Mouse (Mus musculus) testis, postnatal 14 days (tissue): ENCODE results near the gene Ctdnep1.

Source experiments
- DNase-seq: peaks from one replicate; pipeline ENCODE4 v3.0.0; 2021; ENCODE audit warnings: low spot score

Ctdnep1 gene

GRCm38 (mm10) chr11:69983377-69983776 is 2.4 kb downstream of the Ctdnep1 start:
- DNase-seq: no peak

DNA sequence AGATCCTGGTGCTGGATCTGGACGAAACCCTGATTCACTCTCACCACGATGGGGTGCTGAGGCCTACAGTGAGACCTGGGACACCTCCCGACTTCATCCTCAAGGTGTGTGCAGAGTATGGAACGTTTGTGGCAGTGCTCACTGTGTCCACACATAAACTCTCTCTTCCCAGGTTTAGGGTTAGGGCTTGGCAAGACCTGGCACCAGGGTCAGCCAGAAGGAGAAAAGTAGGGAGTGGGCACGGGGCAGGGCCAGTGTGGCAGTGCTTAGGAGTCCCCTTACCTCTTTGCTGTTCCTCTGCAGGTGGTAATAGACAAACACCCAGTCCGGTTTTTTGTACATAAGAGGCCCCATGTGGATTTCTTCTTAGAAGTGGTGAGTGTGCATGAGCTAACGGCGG is 3.5 kb downstream of the Ctdnep1 start:
- no peak for DNase-seq

DNA sequence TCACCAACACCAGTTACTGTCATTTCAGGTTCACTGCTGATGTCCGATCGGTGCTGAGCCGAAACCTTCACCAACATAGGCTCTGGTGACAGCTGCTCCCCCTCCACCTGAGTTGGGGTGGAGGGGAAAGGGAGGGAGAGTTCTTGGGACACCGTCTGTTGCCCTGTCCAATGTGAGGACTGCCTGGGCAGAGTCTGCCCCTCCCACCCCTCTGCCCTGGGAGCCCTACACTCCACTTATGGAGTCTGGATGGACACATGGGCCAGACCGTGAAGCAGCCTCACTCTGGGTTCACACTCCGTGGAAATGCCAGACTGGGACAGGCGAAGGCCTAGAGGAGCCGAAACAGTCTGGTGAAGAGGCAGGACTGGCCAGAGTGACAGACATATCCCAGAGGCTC is 9.0 kb downstream of the Ctdnep1 start:
- DNase-seq: no peak

DNA sequence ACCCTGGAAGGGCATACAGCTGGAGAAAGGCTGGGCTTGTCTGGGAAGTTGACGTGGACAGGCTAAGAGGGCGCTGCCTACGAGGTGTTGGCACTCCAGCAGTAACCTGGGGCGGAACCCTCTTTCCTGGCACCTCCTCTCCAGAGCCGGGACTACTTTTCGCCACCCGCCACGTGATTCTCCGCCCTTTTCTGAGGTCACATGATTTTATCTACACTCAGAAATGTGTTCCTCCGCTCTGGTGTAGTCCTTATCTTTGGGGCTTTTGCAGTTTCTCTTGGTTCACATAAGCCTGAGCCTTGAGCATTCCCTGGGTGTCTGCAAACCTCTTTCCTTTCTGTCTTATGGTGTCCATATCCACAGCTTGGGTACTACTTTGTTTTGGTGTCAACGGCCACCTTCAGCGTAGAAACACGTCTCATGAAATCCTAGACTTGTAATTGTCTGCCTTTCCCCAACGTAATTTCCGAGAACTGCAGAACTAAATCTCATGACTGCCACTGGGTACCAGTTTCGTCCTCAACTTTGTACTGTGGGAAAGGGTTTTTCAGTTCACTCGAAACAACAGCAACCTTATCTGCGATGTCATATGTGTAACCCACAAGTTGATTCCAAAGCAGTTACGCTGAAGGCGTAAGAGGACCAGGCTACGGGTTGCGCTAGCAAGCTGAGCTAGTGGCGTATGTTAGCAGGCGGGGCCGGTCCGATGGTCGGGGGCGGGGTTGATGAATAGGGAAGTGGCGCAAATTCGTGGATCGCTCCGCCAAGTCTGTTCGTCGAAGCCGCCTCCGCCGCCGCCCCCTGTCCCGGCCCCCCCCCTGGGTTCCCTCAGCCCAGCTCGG is 10.1 kb downstream of the Ctdnep1 start, which contains the start of gene Gabarap:
Gabarap (plus strand) TSS at position 294 of the 842 bp plus-strand sequence.
- DNase-seq: peak; percentile 95

GRCm38 (mm10) chr11:69991711-69992110 is 10.8 kb downstream of the Ctdnep1 start:
- no peak for DNase-seq

GRCm38 (mm10) chr11:69992396-69992795 is 11.4 kb downstream of the Ctdnep1 start:
- no peak for DNase-seq

GRCm38 (mm10) chr11:69992932-69993331 is 12.0 kb downstream of the Ctdnep1 start:
- no peak for DNase-seq

DNA sequence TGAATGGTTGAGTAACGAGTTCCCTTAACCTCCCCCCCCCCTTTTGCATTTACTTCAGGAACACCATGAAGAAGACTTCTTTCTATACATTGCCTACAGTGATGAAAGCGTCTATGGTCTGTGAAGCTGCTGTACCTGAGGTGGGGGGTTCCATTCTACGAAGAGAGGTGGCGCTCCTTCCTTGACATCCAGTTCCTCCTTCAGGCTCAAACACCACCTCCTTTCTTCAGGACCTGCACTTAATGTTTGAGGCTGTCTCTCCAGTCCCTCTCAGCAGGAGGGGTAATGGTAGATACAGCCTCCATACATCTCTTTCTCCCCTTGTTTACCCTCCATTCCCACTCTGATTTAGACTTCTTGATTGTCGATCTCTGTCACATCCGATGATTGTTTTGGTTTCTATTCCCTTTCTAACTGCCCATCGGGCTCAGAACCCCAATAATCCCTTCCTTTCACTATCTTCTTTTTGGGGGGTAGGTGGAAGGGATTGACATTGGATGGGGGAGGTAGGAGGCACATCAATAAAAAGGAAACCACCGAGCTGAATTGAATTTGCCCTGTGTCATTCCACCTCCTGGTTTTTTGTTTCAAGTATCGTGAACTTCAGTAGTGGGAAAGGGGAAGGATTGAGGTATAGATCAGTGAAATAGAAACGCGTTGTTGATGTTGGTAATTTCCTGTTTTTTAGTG is 13.6 kb downstream of the Ctdnep1 start:
- no peak for DNase-seq

DNA sequence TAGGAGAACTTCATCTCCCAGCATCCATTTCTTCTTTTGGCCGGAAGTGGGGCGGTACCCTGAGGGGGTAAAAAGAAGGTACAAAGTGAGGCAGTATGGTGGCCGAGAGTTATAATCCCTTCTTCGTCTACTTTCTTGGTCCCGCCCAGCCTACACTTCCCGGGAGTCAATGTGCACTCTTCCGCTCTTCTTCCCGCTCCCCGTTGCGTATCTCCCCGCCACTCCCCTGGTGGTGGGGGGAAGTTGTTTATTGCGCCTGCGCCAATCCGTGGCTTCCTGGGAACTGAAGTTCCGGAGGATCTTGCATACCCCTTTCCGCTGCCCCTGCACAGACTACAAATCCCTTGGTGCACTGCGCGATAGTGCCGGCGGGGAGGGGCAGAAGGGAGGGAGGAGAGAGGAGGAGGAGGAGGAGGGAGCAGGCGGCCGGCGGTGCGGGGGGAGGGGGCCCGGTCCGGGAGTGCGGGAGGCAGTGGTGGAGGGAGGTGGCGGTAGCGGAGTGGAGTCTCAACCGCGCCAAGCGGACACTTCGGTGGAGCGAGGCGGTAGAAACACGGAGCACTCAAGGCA is 14.5 kb downstream of the Ctdnep1 start, which contains the start of gene Phf23:
Phf23 (plus strand) TSS at position 387 of the 570 bp plus-strand sequence.
- DNase-seq: peak; percentile 98

GRCm38 (mm10) chr11:69996161-69997061 is 15.5 kb downstream of the Ctdnep1 start:
- peak; percentile 66 for DNase-seq

DNA sequence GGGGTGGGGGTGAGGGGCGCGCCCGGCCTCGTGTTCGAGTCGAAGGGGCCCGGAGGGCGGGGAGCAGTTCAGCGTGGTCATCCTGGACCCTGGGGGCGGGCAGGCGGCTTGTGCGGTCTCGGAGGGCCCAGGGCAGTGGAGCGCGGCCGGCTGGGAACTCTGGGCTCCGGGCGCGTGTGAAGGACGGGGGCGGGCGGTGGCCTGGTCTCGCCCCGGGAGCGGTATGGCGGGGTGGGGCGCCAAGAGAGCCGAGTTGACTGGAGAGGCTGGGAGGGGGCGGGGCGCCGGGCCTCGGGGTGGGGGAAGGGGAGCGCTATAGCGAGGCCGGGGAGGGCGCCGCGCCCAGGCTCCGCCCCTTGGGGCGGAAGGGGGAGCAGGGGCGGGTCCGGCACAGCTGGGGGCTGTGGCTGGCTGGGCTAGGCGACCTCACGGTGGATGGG is 16.1 kb downstream of the Ctdnep1 start:
- DNase-seq: peak; percentile 89

DNA sequence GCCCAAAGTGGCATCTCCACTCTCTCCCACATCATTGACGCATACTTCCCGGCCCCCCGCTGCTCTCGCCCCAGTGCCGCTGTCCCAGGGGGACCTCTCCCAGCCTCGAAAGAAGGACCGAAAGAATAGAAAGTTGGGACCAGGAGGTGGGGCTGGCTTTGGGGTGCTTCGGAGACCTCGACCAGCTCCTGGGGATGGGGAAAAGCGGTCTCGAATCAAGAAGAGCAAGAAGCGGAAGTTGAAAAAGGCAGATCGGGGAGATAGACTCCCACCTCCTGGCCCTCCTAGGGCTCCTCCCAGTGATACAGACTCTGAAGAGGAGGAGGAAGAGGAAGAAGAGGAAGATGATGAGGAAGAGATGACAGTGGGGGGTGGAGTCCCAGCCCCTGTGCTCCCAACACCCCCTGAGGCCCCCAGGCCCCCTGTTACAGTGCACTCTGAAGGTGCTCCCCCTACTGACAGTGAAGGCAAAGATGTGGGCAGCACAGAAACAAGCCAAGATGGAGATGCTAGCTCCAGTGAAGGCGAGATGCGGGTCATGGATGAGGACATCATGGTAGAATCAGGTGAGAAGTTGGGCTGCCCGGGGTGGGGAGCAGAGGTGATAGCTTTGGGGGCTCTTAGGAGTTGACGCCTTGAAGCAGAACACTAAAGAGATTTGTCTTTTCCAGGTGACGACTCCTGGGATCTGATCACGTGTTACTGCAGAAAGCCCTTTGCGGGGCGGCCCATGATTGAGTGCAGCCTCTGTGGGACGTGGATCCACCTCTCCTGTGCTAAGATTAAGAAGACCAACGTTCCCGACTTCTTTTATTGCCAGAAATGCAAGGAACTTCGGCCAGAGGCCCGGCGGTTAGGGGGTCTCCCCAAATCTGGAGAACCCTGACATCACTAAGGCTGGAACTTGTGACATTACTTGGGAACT is 17.9 kb downstream of the Ctdnep1 start:
- no peak for DNase-seq

GRCm38 (mm10) chr11:69999666-70000065 is 18.7 kb downstream of the Ctdnep1 start:
- DNase-seq: no peak

GRCm38 (mm10) chr11:70000396-70000898 is 19.5 kb downstream of the Ctdnep1 start, which contains the start of gene Dvl2:
TSS of gene Dvl2 (plus strand) at chr11:70000595.
- peak; percentile 93 for DNase-seq

DNA sequence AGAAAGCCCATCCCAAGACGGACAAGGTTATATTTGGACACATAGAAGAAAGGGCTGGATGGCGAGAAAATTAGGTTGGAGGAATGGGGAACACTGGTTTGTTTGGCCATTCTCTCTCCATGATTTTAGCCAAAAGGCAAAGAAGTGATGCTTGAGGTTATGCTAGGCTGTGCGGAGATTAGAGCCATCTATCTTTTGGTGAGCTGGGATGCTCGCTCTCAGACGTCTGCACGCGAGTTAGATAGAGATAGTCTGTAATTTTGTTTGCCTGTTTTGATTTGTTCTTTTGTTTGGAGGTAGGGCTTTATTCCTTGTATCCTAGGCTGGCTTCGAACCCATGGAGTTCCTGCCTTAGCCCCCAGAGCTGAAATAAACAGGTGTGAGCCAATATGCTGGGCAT is 20.2 kb downstream of the Ctdnep1 start:
- no peak for DNase-seq

- no peak for DNase-seq
Measured at GRCm38 (mm10) chr11:70001865-70002264, 20.9 kb downstream of the Ctdnep1 start.

GRCm38 (mm10) chr11:70002471-70002870 is 21.5 kb downstream of the Ctdnep1 start:
- DNase-seq: no peak

GRCm38 (mm10) chr11:70005521-70005920 is 24.6 kb downstream of the Ctdnep1 start:
- no peak for DNase-seq

GRCm38 (mm10) chr11:70010033-70010432 is 29.1 kb downstream of the Ctdnep1 start:
- DNase-seq: no peak

GRCm38 (mm10) chr11:70010548-70010947 is 29.6 kb downstream of the Ctdnep1 start:
- DNase-seq: no peak
